Mouse (Mus musculus): Measurements from ENCODE around the gene Gxylt2.

The Gxylt2 gene

DNA sequence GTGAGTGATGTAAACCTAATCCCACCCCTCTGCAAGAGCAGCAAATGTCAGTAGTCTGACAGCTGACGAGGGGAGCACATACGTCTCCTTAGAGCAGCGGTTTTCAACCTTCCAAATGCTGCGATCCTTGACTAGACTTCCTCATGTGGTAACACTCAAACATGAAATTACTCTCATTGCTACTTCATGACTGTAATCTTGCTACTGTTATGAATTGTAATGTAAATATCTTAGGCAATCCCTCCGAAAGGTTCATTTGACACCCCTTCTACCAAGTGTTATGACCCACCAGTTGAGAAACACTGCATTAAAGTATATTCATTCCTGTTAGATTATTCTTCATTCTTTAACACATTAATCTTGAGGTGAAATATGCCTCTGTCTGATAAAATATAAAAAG is 142.7 kb downstream of the Gxylt2 start:
- no peak for ATAC-seq (ENCODE audit: low TSS enrichment)

DNA sequence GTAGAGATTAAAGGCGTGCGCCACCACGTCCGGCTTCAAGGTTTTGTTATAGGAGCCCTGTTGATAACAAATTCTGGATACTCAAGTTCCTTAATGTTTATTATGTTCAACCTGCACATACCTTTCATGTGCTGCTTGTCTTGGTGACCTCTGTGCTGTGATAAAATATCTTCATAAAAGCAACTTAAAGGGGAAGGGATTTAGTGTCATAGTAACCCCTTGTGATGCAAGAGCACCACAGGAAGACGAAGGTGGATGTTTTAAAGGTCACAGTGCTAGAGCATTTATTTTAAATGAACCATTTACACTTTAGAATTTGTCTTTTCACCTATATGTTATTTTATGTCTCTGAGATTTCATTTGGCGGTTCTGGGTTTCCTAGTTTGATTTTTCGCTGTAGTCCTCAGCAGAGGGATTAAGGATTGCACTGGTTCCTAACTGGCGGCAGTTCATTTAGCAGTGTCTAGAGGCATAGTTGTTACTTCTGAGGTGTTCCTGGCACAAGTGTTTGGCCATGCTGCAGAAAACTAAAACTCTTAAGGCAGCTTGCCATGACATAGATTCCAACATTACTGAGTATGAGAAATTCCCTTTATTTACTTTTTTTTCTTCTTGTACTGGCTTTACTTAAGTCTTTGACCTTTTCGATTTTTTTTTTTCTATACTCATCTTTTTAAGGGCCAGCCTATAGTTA is 144.3 kb downstream of the Gxylt2 start:
- ATAC-seq (ENCODE audit: low TSS enrichment) = peak; percentile 64; the same call in 1 of the 2 replicates

DNA sequence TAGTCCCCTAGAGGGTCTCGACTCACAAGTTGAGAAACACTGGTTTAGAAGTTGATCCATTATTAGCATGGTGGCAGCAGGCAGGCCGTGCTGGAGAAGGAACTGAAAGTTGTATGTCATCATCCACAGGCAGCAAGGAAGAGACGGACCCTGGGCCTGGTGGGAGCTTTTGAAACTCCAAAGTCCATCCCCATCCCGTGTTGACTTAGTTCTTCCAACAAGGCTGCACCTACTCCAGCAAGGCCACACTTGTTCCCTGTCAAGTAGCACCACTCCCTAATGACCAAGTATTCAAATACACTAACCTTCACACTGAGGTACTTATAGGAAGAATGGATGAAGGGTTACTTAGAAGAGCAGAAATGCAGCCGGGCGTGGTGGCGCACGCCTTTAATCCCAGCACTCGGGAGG is 146.1 kb downstream of the Gxylt2 start:
- no peak for ATAC-seq (ENCODE audit: low TSS enrichment)

DNA sequence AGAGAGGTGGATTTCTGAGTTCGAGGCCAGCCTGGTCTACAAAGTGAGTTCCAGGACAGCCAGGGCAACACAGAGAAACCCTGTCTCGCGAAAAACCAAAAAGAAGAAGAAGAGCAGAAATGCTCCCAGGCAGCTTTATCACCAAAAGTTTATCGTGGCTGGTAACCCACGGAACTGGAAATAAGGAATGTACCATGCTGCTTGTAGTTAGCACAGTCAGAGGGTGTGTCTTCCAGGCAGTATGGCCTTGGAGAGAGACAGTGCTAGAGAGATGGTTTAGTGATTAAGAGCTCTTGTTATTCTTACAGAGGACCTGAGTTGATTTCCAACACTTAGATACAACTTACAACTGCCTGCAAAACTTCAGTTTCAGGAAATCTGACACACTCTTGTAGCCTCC is 146.5 kb downstream of the Gxylt2 start:
- ATAC-seq (ENCODE audit: low TSS enrichment) = no peak

All from frontal cortex, adult (tissue).